ENCODE assay signal across 7 mouse cellular contexts in genomic region chr3:151293981-151294605, GRCm38 (mm10).
DNase-seq lines count a peak whose midpoint lies in the region; ATAC-seq lines count a peak whose summit lies in the region.

No protein-coding gene starts in this region.

- H3K9me3 ChIP-seq in heart, embryonic 16.5 days (replicated peaks; ENCODE audit: control insufficient read depth, low read length): no peaks in the 10 kb centered on the region

- DNase-seq in embryo, embryonic 10.5 days (ENCODE audit: low spot score): peak; percentile 53
- peak; percentile 43 to 49 for DNase-seq in kidney, postnatal 36 days
- peak; percentile 30 for DNase-seq in mesoderm, embryonic 11.5 days (ENCODE audit: low read depth, low spot score)
- DNase-seq in thymus, postnatal 36 days: peak; percentile 33 to 39

- no peaks in the 10 kb centered on the region for H3K36me3 ChIP-seq in heart, embryonic 16.5 days (ENCODE audit: control insufficient read depth, insufficient read depth)

- ATAC-seq in heart, embryonic 16.5 days (replicated peaks; ENCODE audit: extremely low read depth, insufficient read depth, low FRiP score): peak; percentile 86
- no peak for ATAC-seq in monocyte, adult 5-6 weeks (replicated peaks; ENCODE audit: insufficient number of reproducible peaks, low FRiP score, low TSS enrichment, poor library complexity, severe bottlenecking)

- H3K4me3 ChIP-seq in brown adipose tissue, adult 24 weeks (ENCODE audit: insufficient read depth, low read depth, low read length): peak overlapping the region; percentile 48
- no peak overlapping the region for H3K4me3 ChIP-seq in heart, embryonic 16.5 days (ENCODE audit: low read length)

- no peak overlapping the region for H3K9ac ChIP-seq in heart, embryonic 16.5 days (ENCODE audit: low read length)

- peak overlapping the region; percentile 4 for H3K4me2 ChIP-seq in heart, embryonic 16.5 days (ENCODE audit: low read depth, low read length)

- H3K27me3 ChIP-seq in heart, embryonic 16.5 days (ENCODE audit: control insufficient read depth, insufficient read depth, low read length): no peaks in the 10 kb centered on the region

- WGBS in heart, embryonic 16.5 days: 36% methylated on average over 11 of the region's 11 CpGs

- peak overlapping the region; percentile 96 for H3K27ac ChIP-seq in brown adipose tissue, adult 24 weeks (replicated peaks; ENCODE audit: low read depth, low read length)
- H3K27ac ChIP-seq in heart, embryonic 16.5 days (ENCODE audit: low read length): peak overlapping the region; percentile 29; the same call in 1 of the 2 replicates

- H3K4me1 ChIP-seq in brown adipose tissue, adult 24 weeks (ENCODE audit: control insufficient read depth, insufficient read depth, insufficient read length, low read length): peaks cover 19% of the 10 kb centered on the region
- H3K4me1 ChIP-seq in heart, embryonic 16.5 days (ENCODE audit: control insufficient read depth, insufficient read depth, low read length): no peaks in the 10 kb centered on the region
